Comparison of ENCODE assay signal across 23 mouse cellular contexts in the genomic region with DNA sequence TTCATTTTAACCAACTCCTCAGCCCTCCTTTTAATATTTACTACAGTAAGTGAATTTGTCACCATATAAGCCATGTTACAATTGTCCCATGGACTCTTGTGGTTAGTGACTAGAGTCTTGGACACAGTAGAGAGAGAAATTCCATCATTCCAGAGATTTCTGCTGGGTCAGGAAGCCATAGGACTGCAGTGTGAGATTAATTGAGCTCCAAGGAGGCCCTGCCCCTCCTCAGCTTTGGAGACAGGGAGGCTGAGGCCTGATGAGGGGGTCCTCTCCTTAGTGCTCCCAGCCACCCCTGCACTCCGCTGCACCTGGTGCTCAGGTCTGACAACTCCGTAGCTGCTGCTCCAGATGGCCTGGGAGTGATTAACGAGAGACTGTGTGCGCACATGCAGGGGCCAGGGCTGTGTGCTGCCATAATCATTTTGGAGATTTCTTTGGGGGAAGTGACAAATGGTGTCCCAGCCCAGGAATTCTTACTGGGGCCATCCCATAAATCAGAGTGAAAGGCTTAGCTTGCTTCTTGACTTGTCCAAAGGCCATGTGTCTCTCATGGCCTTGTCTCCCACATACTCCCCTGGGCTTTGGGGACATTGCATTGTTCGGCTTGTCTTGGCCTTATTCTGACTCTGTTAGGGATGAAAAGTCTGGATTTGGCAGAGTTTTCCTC. TPM values are rescaled to one million over a fixed set of nuclear protein-coding genes. Genes with fewer than 3 reads are reported as not detected.
DNase-seq lines count a peak whose midpoint lies in the region; ATAC-seq and TF ChIP-seq lines count a peak whose summit lies in the region.
"Had no signal": no experiment of that assay in that cellular context is flagged by ENCODE, and none has a peak within 500 bp of the region (broad histone marks: within the 10 kb centered on the region; RNA-seq: fewer than 3 reads in every experiment).

No protein-coding gene starts in this region.

- H3K4me3 ChIP-seq in gastrocnemius, adult 2 months = no peak overlapping the region
- H3K4me3 ChIP-seq: forebrain, embryonic 12.5 days; left cerebral cortex, adult 2 months; limb, embryonic 13.5 days; midbrain, embryonic 13.5 days; stomach, embryonic 15.5 days had no signal

- H3K27ac ChIP-seq in gastrocnemius, adult 2 months = no peak overlapping the region
- H3K27ac ChIP-seq: forebrain, embryonic 12.5 days; hindbrain, embryonic 14.5 days; left cerebral cortex, adult 2 months; limb, embryonic 13.5 days; liver, embryonic 14.5 days; midbrain, embryonic 13.5 days; stomach, embryonic 15.5 days had no signal

- ATAC-seq in frontal cortex, adult (ENCODE audit: low TSS enrichment) = no peak
- ATAC-seq: activated CD4-positive, CD25-positive, alpha-beta regulatory T cell, adult 4 months; CD4-positive, CD25-positive, alpha-beta regulatory T cell, adult 4 months; intestine, embryonic 16.5 days; midbrain, embryonic 13.5 days had no signal

- TF ChIP-seq CTCF in gastrocnemius, adult 2 months (IDR thresholded peaks at IDR 0.05) = no peak

- peak; percentile 69 for DNase-seq in Muller cell, postnatal 12 days (ENCODE audit: inconsistent ontology term)
- DNase-seq in embryo, embryonic 11 days = peak; percentile 46
- peak; percentile 36 for DNase-seq in kidney, adult 9 months
- peak; percentile 15 to 37 for DNase-seq in kidney, postnatal 36 days
- no peak for DNase-seq in gastrocnemius, adult 2 months
- no peak for DNase-seq in gastrocnemius, postnatal 14 days
- no peak for DNase-seq in heart, adult 9 months (ENCODE audit: low spot score in 2 of 2)
- DNase-seq: adrenal gland, postnatal 10 days; cerebellum, adult 9-11 months; gastrocnemius, postnatal 36 days; heart, postnatal 14 days; thymus, adult 18-20 months had no signal

- intact Hi-C loops in gastrocnemius, adult 2 months (cut with DNase I) = no loop called here
- intact Hi-C loops in gastrocnemius, postnatal 14 days (cut with DNase I; ENCODE audit: low total_unique reads) = no loop called here

RNA-seq across cellular contexts. Expression of gene Zc3h12a, which starts 47.0 kb away (rescaled TPM):
- 1 to 10 TPM; 2.6 TPM for total RNA-seq in gastrocnemius, adult 2 months (2021)
- 1 to 10 TPM; 1.5 to 2.5 TPM for total RNA-seq in gastrocnemius, postnatal 14 days (2021)

Comparison
In these comparisons a context has a peak if more than half of its experiments do, and no peak if none do; other contexts are left out.
1. DNase-seq: peak in Muller cell, postnatal 12 days (single experiment), embryo, embryonic 11 days (single experiment), kidney, adult 9 months (single experiment) and kidney, postnatal 36 days (2 of 2); none in gastrocnemius, adult 2 months (single experiment), gastrocnemius, postnatal 14 days (single experiment) and heart, adult 9 months (0 of 2).